Mouse (Mus musculus) small intestine, adult 2 months (tissue): ENCODE results near the gene Lama4. TPM values are rescaled to one million over a fixed set of nuclear protein-coding genes. Genes with fewer than 3 reads are reported as not detected.

ENCODE experiments used
- H3K27ac ChIP-seq: fragments of 200-500 bp; 2 replicates; pipeline ENCODE4 v1.5.1; 2012; ENCODE audit warnings: low read depth, low read length, control low read depth, inconsistent platforms; ENCODE audit not compliant: insufficient read depth
- H3K27me3 ChIP-seq: fragments of 200-500 bp; 2 replicates; pipeline ENCODE4 v1.6.1; 2012; ENCODE audit warnings: mild to moderate bottlenecking, moderate library complexity, low read length, inconsistent platforms; ENCODE audit not compliant: control insufficient read depth, insufficient read depth
- H3K36me3 ChIP-seq: fragments of 200-500 bp; 2 replicates; pipeline ENCODE4 v1.6.1; 2012; ENCODE audit warnings: mild to moderate bottlenecking, low read length, control low read depth, inconsistent platforms; ENCODE audit not compliant: control insufficient read depth, insufficient read depth
- H3K4me1 ChIP-seq: fragments of 200-500 bp; 2 replicates; pipeline ENCODE4 v1.6.1; 2012; ENCODE audit warnings: low read length, inconsistent platforms, mixed read lengths; ENCODE audit not compliant: control insufficient read depth, insufficient read depth, insufficient read length
- H3K4me3 ChIP-seq: fragments of 200-500 bp; 2 replicates; pipeline ENCODE4 v1.5.1; 2012; ENCODE audit warnings: low read depth, mild to moderate bottlenecking, control low read depth, inconsistent platforms, low read length, moderate library complexity
- CTCF ChIP-seq: fragments of 200-500 bp; IDR thresholded peaks from 2 replicates; pipeline ENCODE4 v1.5.1; 2012; ENCODE audit warnings: low read depth, mild to moderate bottlenecking, control low read depth, inconsistent platforms, low read length, moderate library complexity, mixed read lengths; ENCODE audit not compliant: insufficient replicate concordance, insufficient read length; ENCODE audit errors: extremely low read depth
- POLR2A ChIP-seq: fragments of 200-500 bp; IDR thresholded peaks from 2 replicates; pipeline ENCODE4 v1.6.1; 2012; ENCODE audit warnings: low read depth, mild to moderate bottlenecking, control low read depth, inconsistent platforms, low read length, moderate library complexity
- WGBS: fragments of 180-500 bp; shearing (Covaris S2); methylation state at CpG from one replicate; pipeline ENCODE4 v1.1.7; 2018; 5-methylcytosine and 5-hydroxymethylcytosine counted together
- polyA plus RNA-seq: library from polyadenylated mRNA; depleted of rRNA; stranded (reverse); fragments of >200 nt; gene quantifications from 2 replicates; pipeline ENCODE4 v1.2.3, GENCODE M21; 2012

Lama4 gene
- polyA plus RNA-seq, 1 experiment: 8.9 TPM

DNA sequence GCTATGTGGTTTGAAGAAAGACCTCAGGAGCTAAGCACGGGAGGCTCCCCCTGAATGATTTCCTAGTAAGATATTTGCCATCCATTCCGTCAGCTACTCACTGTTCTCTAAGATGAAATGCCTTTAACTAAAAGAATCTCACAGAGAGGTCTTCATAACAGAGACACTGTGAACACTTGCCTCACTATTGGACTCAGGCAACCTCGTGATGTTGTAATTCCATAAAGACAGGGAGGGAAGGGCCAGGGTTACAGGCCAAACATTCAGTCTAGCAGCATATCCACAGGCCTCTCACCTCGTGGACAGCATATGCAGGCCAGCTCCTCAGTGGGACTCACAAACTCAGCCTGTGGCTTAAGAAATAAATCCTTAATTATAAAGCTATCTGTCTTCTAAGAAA, 52.7 kb downstream of the Lama4 start:
- TF ChIP-seq CTCF (no peak), POLR2A (no peak)
- H3K27ac ChIP-seq: no peak overlapping the region
- H3K36me3 ChIP-seq: no peaks in the 10 kb centered on the region
- no peak overlapping the region for H3K4me3 ChIP-seq
- 60% methylated on average over 4 of the region's 4 CpGs for WGBS
- H3K27me3 ChIP-seq: no peaks in the 10 kb centered on the region
- H3K4me1 ChIP-seq: no peaks in the 10 kb centered on the region

DNA sequence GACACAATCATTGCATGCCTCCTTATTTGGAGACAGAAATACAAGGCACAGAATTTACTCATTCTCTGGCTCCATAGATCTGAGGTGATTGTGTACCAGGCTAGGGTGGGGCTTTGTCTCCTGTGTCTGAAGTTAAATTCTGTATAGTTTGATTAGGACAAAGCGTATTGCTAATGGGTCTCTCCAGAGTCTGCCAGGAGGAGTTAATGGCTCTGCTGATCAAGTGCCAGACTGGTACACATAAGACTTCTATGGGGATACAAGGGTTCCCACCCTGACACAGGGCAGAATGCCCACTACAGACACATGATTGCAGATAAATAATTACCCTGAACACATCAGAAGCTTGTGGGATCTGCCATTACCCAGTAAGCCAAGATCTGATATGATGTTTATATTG, 53.3 kb downstream of the Lama4 start:
- TF ChIP-seq POLR2A: no peak
- TF ChIP-seq CTCF: no peak
- Histone ChIP-seq H3K4me3 (no peak overlapping the region), H3K27me3 (no peaks in the 10 kb centered on the region), H3K36me3 (no peaks in the 10 kb centered on the region), H3K27ac (no peak overlapping the region), H3K4me1 (no peaks in the 10 kb centered on the region)
- WGBS: 75% methylated on average over 1 of the region's 1 CpGs

DNA sequence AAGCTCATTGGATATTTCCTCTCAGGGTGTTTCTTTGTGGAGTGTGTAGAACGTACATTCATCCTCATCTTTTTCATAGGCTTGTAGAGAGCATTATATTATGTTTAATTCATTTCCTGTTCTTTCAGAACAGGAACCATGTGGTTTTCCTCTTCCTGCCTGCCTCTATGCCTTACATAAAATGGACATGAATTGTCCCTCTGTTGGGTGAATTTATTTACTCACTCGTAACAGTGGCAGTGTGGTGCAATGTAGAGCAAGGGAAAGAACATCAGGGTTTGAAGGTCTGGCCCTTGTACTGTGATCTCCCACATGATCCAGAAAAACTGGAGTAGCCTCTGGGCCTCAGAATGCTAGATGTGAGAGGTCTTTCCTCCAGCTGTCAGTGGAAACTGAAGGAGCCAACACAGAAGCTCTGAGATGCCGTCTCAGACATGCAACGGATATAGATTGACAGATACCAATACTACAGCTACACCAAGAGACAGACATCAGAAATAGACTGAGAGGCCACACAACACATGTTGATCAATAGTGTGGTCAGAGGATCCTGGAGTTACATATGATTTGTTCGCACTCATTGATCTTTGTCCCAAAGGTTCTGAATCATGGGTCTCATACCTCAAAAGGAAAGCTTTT, 58.4 kb downstream of the Lama4 start:
- WGBS: 76% methylated on average over 5 of the region's 5 CpGs
- Histone ChIP-seq H3K27ac (no peak overlapping the region), H3K27me3 (no peaks in the 10 kb centered on the region), H3K4me1 (no peaks in the 10 kb centered on the region), H3K4me3 (no peak overlapping the region), H3K36me3 (no peaks in the 10 kb centered on the region)
- no peak for TF ChIP-seq CTCF
- no peak for TF ChIP-seq POLR2A

DNA sequence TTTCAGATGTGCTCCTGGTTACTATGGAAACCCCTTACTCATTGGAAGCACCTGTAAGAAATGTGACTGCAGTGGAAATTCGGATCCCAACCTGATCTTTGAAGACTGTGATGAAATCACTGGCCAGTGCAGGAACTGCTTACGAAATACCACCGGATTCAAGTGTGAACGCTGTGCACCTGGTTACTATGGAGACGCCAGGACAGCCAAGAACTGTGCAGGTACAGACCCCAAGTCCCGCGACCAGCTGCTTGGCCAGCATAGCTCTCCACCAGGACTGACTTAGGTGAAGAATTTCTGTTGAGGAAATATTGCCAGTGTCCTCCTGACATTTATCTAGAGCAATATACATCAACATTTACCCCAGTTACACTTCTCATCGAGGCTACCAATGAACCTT, 61.2 kb downstream of the Lama4 start:
- Histone ChIP-seq H3K27me3 (no peaks in the 10 kb centered on the region), H3K36me3 (no peaks in the 10 kb centered on the region), H3K27ac (no peak overlapping the region), H3K4me3 (no peak overlapping the region), H3K4me1 (no peaks in the 10 kb centered on the region)
- 71% methylated on average over 8 of the region's 8 CpGs for WGBS
- TF ChIP-seq POLR2A: no peak

DNA sequence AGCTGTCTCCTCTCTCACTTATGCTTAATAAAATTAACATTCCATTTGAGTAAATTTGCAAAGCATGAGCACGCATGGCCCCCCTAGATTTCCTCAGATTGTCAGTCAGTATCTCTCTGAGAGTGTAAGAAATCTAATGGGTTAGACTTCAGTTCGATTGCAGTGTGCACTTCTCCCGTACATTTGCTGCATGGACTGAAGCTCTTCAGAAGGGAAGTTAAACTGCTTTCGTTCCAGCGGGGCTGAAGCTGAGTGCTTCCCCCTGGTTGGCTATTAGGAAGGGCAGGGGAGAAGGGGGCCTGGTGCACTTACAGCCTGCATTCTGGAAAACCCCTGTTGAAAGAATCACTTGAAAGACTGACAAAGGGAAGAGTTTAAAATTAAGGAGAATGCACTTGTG, 61.7 kb downstream of the Lama4 start:
- Histone ChIP-seq H3K27me3 (no peaks in the 10 kb centered on the region), H3K4me1 (no peaks in the 10 kb centered on the region), H3K27ac (no peak overlapping the region), H3K4me3 (no peak overlapping the region), H3K36me3 (no peaks in the 10 kb centered on the region)
- WGBS: 71% methylated on average over 5 of the region's 5 CpGs
- TF ChIP-seq CTCF (no peak), POLR2A (no peak)

DNA sequence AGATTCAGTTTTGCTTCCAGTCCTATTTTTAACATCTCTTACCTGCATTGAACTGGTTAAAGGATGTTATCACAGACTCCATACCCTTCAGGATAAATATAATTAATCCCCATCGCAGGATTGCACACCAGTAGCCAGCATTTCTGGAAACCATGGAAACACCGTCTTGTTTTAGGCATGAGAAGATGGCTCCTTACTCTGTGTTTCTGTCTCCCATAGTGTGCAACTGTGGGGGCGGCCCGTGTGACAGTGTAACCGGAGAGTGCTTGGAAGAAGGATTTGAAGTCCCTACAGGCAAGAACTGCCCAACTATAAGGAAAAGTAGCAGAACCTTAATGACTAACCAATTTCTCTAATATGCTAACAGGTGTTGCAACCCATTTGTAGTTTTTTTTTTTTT, 63.1 kb downstream of the Lama4 start:
- no peak for TF ChIP-seq CTCF
- no peak for TF ChIP-seq POLR2A
- 70% methylated on average over 5 of the region's 5 CpGs for WGBS
- Histone ChIP-seq H3K27me3 (no peaks in the 10 kb centered on the region), H3K36me3 (no peaks in the 10 kb centered on the region), H3K27ac (no peak overlapping the region), H3K4me3 (no peak overlapping the region), H3K4me1 (no peaks in the 10 kb centered on the region)

DNA sequence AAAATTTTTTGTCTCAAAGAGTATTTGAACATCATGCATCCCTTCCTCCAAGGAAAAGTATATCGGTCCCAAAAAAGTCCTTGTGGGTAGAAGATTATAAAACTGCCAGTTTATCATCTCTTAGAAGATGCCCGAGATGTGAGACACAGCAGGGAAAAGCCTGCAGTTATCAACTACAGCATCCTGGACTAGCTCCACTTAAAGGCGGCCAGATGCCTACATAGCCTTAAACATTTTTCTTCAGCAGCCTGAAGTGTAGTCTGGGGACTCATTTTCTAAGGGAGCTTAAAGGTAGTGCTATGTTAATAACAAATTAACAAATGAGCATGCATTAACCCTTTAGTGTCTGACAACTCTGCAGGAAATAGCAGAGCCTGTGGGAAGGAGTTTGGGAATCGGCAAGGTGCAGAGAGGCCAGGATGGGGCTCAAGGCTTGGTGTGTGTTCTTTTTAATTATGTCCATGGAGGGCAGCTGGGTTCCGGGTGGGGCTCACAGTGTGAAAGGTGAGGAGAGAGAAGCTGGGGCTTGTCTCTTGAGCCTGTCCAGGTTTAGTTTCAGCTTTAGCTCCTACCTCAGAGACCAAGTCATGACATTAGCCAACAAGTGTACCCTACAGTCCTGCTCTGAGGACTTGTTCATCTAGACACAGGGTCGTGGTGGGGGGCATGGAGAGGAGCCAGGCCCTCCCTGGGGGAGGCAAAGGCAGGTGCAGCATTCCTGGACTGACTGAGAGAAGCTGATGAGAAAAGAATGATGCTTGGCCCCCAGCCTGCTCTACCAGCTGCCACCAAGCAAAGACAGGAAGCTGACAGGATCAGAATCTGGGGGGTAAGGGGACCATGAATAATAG, 64.2 kb downstream of the Lama4 start:
- Histone ChIP-seq H3K4me1 (no peaks in the 10 kb centered on the region), H3K27ac (no peak overlapping the region), H3K27me3 (no peaks in the 10 kb centered on the region), H3K4me3 (no peak overlapping the region), H3K36me3 (no peaks in the 10 kb centered on the region)
- no peak for TF ChIP-seq POLR2A
- no peak for TF ChIP-seq CTCF
- 73% methylated on average over 6 of the region's 6 CpGs for WGBS
